Mouse (Mus musculus) cerebellum, adult 2 months (tissue): ENCODE measurements at regions not wholly inside any gene's neighbourhood (a gene's known extent, or its start where the extent isn't known, plus 50 kb on each side); places are given as distances from the start of the nearest gene placed in this dataset.

Experiments used
- DNase-seq, 2 experiments: peaks; one replicate each; pipeline ENCODE4 v3.0.0; 2021
- H3K27ac ChIP-seq: fragments of 200-500 bp; 2 replicates; pipeline ENCODE4 v1.5.1; 2012; ENCODE audit warnings: low read length, control low read depth, inconsistent platforms; ENCODE audit not compliant: insufficient read depth
- H3K27me3 ChIP-seq: fragments of 200-500 bp; 2 replicates; pipeline ENCODE4 v1.6.1; 2012; ENCODE audit warnings: inconsistent platforms, mild to moderate bottlenecking, low read length, moderate library complexity; ENCODE audit not compliant: control insufficient read depth, insufficient read depth
- H3K4me1 ChIP-seq: fragments of 200-500 bp; 2 replicates; pipeline ENCODE4 v1.6.1; 2011; ENCODE audit warnings: low read length; ENCODE audit not compliant: control insufficient read depth, insufficient read depth
- H3K4me3 ChIP-seq: fragments of 200-500 bp; replicated peaks from 2 replicates; pipeline ENCODE3; 2011; ENCODE audit warnings: mild to moderate bottlenecking, low read depth, low read length, control low read depth; ENCODE audit not compliant: insufficient read depth
- CTCF ChIP-seq: fragments of 200-500 bp; IDR thresholded peaks from 2 replicates; pipeline ENCODE4 v1.5.1; 2011; ENCODE audit warnings: low read depth, mild to moderate bottlenecking, control low read depth, low read length, moderate library complexity, borderline replicate concordance; ENCODE audit not compliant: insufficient read depth
- POLR2A ChIP-seq: fragments of 200-500 bp; IDR thresholded peaks from 2 replicates; pipeline ENCODE4 v1.6.1; 2011; ENCODE audit warnings: low read length, control low read depth, borderline replicate concordance; ENCODE audit not compliant: insufficient read depth
- WGBS: fragments of 180-500 bp; shearing (Covaris S2); methylation state at CpG from one replicate; pipeline ENCODE4 v1.1.7; 2018; 5-methylcytosine and 5-hydroxymethylcytosine counted together

DNA sequence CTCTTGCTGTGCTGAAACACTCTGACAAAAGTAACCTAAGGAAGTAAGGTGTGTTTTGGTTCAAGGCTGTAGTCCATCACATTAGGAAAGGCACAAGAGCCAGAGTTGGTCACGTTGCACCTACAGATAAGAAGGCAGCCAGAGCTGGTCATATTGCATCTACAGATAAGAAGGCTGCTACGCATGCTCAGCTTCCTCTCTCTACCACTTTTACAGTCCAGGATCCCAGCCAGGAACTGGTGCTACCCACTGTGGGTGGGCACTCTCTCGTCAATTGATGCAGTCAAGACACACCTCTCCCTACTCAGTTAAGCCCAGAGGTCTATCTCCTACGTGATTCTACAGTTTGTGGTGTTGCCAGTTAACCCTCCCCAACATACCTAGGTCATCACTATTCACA, 147.8 kb upstream of the Prok2 start:
- Histone ChIP-seq H3K4me1 (no peaks in the 10 kb centered on the region), H3K27me3 (no peaks in the 10 kb centered on the region), H3K27ac (no peak overlapping the region), H3K4me3 (no peak overlapping the region)
- WGBS: 60% methylated on average over 4 of the region's 4 CpGs
- no peak for DNase-seq
- TF ChIP-seq CTCF (no peak), POLR2A (no peak)

DNA sequence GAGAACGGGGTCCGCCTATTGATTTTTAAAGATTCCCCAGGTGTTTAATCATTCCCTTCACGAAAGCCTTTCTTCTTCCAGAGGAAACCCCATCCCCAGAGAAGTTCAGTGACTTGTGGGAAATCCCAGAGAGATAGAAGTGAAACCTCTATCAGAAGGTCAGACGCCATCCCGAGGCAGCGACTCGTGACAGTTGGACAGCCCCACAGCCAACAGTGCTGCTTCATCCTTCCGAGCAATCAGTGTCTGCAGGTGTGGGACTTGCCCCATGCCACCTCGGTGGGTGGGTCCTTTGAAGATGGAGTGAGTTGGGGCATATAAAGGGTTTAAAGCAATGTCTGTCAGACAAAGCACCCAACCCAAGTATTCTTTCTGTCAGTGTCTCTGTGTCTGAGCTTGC, 139.9 kb upstream of the Prok2 start:
- Histone ChIP-seq H3K27me3 (no peaks in the 10 kb centered on the region; the same call in 1 of the 2 replicates), H3K4me3 (no peak overlapping the region), H3K27ac (no peak overlapping the region), H3K4me1 (no peaks in the 10 kb centered on the region)
- no peak for DNase-seq
- TF ChIP-seq CTCF: no peak
- 79% methylated on average over 9 of the region's 9 CpGs for WGBS

DNA sequence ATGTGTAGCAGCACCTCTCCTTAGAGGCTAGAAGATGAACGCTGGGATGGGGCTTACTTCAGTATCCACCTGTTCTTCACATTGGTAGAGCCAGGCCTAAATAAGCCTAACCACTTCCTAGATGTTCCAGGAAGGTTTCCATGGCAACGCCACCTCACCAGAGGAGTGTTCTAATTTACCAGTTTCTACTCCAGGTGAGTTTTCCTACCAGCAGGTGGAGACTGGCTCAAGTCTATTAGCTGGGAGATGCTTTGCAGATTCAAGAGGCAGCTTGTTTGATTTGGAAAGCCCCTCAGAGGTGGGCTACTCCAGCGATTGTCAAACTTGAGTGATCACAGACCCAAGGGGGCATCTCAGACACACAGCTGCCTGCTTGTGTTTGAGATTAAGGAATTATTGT, 138.8 kb upstream of the Prok2 start:
- no peaks in the 10 kb centered on the region for H3K4me1 ChIP-seq
- H3K27ac ChIP-seq: no peak overlapping the region
- whole genome bisulfite sequencing: 52% methylated on average over 3 of the region's 3 CpGs
- no peak overlapping the region for H3K4me3 ChIP-seq
- DNase-seq: peak in 1 of 2 experiments; percentile 24
- H3K27me3 ChIP-seq: no peaks in the 10 kb centered on the region; the same call in 1 of the 2 replicates
- TF ChIP-seq CTCF (no peak), POLR2A (no peak)

DNA sequence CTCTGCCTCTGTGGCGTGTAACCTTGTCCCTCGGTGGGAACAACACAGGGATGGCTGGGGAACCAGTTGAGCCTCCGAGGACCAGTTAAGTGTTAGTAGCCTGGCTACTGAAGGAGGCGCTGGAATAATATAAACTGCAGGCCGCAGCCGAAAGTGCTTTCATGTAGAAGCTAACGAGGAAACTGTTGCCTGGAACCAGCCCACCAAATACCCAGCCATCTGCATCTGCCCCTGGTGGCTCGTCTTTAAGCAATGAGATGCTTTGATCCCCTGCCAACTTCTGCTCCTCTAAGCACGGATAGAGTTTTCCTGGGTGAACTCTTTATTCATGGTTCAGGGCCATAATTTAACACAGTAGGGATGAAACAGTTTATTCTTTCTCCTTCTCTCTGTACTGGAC, 137.2 kb upstream of the Prok2 start:
- no peak overlapping the region for H3K27ac ChIP-seq
- DNase-seq: no peak
- H3K27me3 ChIP-seq: no peaks in the 10 kb centered on the region; the same call in 1 of the 2 replicates
- 43% methylated on average over 9 of the region's 9 CpGs for whole genome bisulfite sequencing
- no peak overlapping the region for H3K4me3 ChIP-seq
- no peaks in the 10 kb centered on the region for H3K4me1 ChIP-seq
- TF ChIP-seq POLR2A (no peak), CTCF (no peak)

DNA sequence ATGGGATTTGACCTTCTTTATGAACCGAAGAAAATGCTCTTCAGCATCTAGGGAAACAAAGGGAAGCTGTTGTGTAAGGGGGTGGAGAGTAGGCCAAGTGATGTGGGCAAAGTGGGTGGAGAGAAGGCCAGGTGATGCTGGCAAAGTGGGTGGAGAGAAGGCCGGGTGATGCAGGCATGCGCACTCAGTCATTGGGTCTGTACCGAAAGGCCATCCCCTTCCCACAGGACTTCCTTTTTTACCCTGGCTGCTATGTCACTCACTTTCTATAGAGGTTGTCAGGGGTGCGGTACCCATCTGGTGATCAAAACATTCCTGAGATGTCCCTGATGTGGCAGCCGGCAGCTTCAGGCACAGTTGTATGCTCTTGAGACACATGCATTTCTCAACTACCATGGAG, 131.2 kb upstream of the Prok2 start:
- no peak for DNase-seq
- no peak overlapping the region for H3K4me3 ChIP-seq
- H3K27me3 ChIP-seq: no peaks in the 10 kb centered on the region; the same call in 1 of the 2 replicates
- no peak overlapping the region for H3K27ac ChIP-seq
- 86% methylated on average over 6 of the region's 6 CpGs for WGBS
- H3K4me1 ChIP-seq: no peaks in the 10 kb centered on the region
- no peak for TF ChIP-seq POLR2A
- no peak for TF ChIP-seq CTCF

DNA sequence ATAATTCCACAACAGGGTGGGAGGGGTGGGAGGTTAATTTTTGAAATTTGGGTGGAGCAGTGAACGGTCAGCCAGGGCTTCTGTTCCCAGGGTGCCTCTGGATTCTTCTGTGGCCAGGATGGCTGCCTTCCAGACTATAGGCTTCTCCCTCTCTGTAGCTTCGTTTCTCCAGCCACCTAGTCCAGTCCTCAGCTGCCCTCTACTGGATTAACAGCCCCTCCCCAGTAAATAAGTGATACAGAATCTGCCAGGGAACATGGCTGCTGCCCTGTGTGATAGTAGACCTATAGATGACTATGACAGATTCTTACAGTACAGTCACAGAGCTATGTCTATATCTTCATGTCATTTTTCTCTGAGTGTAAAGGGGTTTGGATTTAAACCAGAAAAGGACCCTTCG, 127.5 kb upstream of the Prok2 start:
- no peak for TF ChIP-seq POLR2A
- no peak for TF ChIP-seq CTCF
- WGBS: 47% methylated on average over 3 of the region's 3 CpGs
- no peaks in the 10 kb centered on the region for H3K4me1 ChIP-seq
- no peak for DNase-seq
- no peak overlapping the region for H3K27ac ChIP-seq
- H3K27me3 ChIP-seq: no peaks in the 10 kb centered on the region; the same call in 1 of the 2 replicates
- no peak overlapping the region for H3K4me3 ChIP-seq

DNA sequence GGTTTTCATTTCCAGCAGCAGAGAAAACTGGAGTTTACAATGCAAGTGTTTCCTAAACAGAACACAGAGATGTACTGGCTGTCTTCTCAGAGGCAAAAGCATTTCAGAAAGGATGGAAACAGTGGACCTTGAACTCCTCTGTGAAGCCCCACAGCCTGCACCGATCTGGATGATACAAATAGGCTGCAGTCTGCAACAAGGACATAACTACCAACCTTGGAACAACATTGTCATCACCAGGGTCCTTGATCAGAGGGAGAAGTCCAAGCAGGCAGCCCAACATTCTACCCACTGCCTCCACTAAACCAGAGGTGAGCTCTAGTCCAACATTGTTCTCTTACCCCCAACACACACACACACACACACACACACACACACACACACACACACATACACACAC, 124.5 kb upstream of the Prok2 start:
- no peak overlapping the region for H3K4me3 ChIP-seq
- DNase-seq: no peak
- 75% methylated on average over 1 of the region's 1 CpGs for WGBS
- H3K4me1 ChIP-seq: no peaks in the 10 kb centered on the region
- H3K27me3 ChIP-seq: no peaks in the 10 kb centered on the region
- TF ChIP-seq CTCF (no peak), POLR2A (no peak)
- H3K27ac ChIP-seq: no peak overlapping the region

DNA sequence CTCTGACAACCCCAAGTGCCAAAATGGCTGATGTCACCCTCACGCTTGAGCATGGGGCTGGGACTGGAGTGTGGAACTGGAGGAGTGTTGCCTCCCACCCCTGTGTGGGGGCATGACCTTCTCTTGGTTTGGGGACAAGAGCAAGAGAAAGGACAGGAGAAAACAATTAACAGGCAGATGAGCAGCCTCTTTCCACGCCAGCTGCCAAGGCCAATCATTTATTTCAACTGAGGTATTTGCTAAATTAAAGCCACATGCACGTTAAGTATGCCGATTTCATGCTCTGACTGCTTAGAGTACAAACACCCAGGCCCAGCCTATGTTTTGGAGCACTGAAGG, 119.3 kb upstream of the Prok2 start:
- no peak overlapping the region for H3K27ac ChIP-seq
- no peaks in the 10 kb centered on the region for H3K27me3 ChIP-seq
- H3K4me3 ChIP-seq: no peak overlapping the region
- TF ChIP-seq CTCF (no peak), POLR2A (no peak)
- no peaks in the 10 kb centered on the region for H3K4me1 ChIP-seq
- DNase-seq: no peak
- 47% methylated on average over 4 of the region's 4 CpGs for WGBS

DNA sequence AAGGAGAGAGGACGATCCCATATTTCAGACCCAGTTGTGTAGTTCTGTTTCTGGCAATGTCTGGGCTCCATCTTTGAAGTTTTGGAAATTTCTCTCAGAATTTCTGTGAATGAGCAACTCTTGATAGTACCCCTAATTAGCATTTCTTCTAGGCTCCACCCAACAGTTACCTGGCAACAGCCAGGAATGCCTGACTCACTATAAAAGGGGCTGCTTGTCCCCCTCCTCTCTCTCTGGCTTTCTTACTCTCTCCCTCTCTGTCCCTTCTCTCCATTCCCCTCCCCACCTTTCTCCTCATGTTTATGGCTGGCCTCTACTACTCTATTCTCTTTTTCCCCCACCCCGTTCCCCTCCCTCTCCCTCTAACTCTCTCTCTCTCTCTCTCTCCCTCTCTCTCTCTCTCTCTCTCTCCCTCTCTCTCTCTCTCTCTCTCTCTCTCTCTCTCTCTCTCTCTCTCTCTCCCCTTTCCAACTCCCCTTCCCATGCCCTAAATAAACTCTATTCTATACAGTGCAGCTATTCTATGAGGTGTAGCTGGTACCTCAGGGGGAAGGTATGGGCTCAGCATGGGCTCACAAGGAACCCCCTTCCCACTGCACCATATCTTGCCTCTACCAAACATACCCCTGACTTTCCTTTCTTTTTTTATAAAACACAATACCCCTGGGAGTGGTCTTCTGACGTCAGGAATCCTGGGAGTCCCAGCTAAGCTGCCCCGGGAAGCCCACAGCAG, 118.7 kb upstream of the Prok2 start:
- H3K4me1 ChIP-seq: no peaks in the 10 kb centered on the region
- no peak for DNase-seq
- no peak overlapping the region for H3K4me3 ChIP-seq
- H3K27me3 ChIP-seq: no peaks in the 10 kb centered on the region
- TF ChIP-seq POLR2A: no peak
- TF ChIP-seq CTCF: no peak
- WGBS: 28% methylated on average over 4 of the region's 4 CpGs
- H3K27ac ChIP-seq: no peak overlapping the region
